Mouse (Mus musculus) erythroid progenitor cell, adult 5-6 weeks (primary cell): Measurements from ENCODE around the gene Polr3h. TPM values are rescaled to one million over a fixed set of nuclear protein-coding genes. Genes with fewer than 3 reads are reported as not detected.

ENCODE experiments used
- ATAC-seq: replicated peaks from 2 replicates; pipeline ENCODE4 v1.8.0; 2016; ENCODE audit warnings: moderate number of reproducible peaks, mild to moderate bottlenecking, moderate TSS enrichment, inconsistent platforms; ENCODE audit not compliant: poor library complexity, low FRiP score, severe bottlenecking
- total RNA-seq, 2 experiments: library from RNA; stranded (forward) in 1 of 2; stranded (reverse) in 1 of 2; fragments of 150-400 nt in 1 of 2; fragments of 186-747, 209-891 nt in 1 of 2; gene quantifications; 2 replicates each; pipeline versions ENCODE4 v1.2.3 to v1.2.4; 2015 to 2017; ENCODE audit warnings: low replicate concordance in 2 of 2

The Polr3h gene
- total RNA-seq, 2 experiments from 2014 or later: 6.0 to 6.7 TPM

DNA sequence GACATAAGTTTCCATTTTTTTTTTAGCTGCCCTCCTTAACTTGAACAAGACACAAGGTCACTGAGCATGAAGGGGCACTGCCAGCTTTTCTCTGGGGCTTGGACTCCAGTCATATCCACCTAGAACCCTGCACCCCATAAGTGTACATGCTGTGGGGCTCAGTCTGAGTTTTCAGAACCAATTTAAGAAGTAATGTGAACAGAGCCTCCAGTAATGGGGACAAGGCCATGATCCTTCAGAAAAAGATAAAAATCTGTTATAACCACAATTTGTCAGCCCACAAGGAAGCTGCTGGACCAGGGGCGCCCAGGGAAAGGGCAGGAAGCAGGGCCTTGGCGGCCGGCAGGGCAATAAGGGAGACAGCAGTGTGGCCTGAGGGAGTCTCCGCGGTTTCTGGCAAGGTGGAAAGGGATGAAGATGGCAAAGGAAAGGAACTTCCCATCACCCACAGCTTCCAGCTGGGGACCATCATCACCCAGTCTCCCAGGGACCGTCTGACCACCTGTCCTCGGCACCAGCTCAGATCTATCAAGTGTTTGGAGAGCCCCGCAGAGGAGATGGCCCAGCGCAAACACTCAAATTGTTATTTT lies 73.5 kb downstream of the Polr3h start:
- ATAC-seq: no peak

DNA sequence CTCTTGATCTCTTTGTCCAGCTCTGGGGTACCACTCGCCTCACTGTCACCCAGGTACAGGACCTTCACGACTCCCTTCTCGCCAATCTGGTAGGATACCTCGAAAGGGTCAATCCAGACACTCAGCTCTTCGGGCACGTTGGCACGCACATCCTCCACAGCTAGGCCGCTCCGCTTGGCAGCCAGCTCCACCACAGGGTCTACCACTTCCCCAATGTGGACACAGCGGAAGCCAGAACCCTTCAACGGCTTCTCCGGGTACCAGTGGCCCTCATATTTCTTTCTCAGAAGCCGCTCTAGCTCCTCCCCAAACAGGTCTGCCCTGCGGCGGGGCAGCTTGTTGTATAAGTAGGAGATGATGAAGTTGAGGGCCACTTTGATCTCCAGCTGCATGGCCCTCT lies 74.7 kb downstream of the Polr3h start:
- no peak for ATAC-seq

DNA sequence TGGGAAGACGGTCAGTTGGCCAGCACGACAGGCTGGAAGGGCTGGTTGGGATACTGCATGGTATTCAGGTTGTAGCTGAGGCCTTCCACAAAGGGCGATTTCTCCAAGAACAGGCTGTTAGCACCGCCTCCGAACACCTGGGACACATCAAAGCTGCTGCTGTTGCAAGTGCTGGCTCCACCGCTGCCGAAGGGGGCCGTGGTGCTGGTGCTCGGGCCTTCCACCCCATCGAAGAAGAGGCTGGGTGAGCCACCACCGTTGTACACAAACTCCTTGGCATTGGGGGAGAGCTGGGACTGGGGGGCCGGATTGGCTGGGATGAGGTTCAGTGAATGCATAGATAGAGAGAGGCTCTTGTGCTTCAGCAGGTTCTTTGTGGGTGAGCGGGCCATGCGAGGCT lies 75.3 kb downstream of the Polr3h start:
- no peak for ATAC-seq

DNA sequence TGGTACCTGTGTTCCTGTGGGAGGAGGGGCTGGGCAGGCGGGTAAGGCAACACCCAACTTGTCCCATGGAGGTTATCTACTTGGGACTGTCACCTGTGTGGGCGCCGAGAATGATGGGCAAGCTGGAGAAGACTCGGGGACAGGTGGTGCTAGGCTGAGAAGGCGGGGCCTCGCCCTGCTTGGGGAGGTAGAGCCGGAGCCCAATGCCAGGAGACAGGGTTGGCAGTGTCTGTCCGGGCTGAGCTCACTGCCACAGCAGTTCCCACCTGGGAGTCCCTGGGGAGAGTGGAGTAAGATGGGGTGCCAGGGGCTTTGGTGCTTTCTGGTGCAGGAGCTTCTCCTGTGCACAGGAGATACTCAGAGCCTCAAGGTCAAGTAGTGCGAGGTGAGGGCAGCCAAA lies 76.9 kb downstream of the Polr3h start:
- ATAC-seq: no peak

DNA sequence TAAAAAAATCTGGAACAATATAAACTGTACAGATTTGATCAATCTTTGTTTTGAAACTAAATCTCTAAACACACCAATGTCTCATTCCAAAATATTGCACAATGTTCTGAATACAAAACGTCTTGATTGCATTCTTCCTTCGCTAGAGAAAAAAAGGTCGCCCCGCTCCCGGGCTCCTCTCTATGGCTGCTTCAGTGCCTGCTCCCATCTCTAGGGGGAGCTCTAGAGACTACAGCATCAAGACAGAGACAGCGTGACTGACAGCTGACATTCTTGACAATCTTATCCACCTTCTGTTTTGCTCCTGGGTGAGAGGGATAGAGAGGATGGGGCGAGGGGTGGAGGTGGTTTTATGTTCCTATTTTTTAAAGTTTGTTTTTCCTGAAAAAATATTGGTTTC lies 77.7 kb downstream of the Polr3h start:
- ATAC-seq: peak; percentile 84

DNA sequence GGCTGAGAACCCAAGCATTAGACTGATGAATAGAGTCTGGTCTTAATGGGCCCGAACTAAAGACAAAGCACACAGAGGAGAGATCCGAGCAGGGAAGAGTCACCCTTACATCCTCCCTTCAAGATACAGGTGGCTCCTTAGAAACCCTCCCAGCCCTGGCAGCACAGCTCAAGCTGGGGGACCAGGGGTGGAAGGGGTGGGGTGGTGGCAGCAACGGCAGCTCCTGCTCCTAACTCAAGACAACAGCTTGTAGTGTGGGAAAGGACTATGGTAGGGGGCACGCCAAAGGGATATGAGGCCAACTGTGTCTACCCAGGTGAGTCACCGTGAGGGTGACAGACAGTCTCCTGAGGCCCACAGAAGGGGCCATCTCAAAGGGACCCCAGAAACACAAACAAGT lies 78.2 kb downstream of the Polr3h start:
- no peak for ATAC-seq

DNA sequence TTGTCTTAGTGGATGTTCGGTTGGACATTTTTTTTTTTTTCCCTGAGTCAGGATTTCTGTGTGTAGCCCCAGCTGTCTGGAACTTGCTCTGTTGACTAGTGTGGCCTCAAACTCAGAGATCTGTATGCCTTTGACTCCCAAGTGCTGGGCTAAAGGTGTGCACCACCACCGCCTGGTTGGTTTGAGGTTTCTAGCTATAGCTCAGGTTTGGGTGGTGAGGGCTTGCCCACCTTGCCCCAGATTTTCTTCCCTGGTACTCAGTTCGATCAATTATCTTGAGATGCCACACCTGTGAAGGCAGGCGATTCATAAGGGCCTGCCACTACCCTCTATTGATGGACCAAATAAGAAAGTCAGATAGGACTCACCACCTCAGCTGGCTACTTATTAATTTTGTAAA lies 78.9 kb downstream of the Polr3h start:
- ATAC-seq: no peak

DNA sequence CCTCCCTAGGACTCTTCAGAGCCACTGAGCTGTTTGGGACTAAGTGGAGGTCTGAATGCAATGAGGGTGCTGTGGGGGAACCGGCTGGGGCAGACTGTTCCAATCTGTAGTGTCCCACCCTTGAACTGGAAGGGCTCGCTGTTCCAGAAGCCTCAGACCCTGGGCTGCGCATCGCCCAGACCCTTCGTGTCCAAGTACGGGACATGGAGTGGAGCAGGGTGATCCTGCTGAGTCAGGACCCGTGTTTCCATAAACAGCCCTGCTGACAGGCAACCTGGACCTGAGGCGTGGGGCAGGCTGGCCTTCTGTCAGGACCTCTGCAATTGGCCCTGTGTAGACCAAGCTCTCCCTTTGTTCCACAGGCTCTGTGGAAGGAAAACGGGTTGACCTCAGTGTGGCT lies 79.3 kb downstream of the Polr3h start:
- ATAC-seq: no peak

DNA sequence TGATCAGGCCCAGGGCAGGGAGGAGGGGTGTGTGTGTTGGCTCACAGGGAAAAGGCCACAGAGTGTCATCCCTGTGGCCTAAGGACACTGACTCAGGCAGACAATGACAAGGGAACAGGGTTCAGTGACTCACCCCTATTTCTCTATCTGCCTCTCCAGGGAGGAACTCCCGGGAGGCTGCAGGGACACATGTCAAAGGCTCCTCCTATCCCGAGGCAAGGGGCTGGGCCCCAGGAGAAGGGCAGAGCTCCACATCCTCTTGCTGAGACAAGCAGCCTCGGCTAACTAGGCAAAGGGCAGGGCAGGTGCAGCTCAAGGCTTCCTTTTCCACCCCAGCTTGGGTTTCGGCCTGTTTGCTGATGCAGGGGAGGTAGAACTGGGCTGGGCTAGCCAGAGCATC lies 80.3 kb downstream of the Polr3h start:
- no peak for ATAC-seq

DNA sequence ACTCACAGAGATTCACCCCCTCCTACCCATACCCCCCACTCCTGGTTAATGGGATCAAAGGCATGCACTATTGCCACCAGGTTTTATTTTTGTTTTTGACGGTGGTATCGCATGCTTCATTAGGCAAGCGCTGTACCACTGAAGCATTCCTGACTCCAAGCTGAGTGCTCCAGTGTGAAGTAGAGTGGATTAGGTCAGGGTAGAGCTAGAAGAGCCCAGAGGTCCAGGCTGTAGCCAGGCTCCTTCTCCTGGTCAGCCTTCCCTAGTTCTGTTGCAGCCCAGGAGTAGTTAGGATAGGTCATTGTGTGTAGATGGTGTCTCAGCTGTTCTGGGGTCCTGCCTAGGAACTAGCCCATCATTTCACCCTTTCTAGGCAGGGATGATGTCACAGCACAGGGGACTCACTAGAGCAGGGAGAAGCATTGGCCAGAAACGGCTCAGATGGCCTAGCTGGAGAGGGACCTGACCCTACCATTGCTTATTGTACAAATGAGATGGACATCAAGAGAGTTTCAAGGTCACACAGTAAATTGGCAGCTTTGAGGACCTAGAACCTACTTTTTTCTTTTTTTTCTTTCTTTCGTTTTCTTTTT lies 80.9 kb downstream of the Polr3h start:
- no peak for ATAC-seq

DNA sequence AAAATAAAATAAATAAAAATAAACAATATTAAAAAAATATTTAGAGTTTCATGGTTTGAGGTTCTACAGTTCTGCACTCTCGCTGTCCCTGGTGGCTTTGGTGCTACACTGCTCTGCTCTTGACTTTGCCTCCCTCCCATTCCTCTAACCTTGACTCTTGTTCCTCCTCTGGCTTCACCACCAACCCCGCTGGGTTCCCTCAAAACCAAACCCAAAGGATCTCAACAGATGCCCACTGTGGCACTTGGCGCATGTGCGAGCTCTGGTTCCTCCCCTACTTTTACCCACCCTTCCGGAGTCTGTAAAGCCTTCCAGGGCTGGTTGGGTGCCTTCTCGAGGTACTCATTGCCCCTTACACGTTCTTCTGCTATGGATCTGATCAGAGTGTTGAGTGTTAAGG lies 83.8 kb downstream of the Polr3h start:
- ATAC-seq: no peak

DNA sequence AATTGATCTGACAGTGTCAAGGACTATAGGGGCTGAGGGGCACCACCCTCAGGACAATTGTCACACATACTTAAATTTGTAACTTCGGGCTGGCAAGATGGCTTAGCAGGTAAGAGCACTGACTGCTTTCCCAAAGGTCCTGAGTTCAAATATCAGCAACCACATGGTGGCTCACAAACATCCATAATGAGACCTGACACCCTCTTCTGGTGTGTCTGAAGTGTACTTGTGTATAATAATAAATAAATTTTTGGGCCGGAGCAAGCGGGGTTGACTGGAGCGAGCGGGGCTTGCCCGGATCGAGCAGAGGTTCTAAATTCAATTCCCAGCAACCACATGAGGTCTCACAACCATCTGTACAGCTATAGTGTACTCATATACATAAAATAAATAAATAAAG lies 85.7 kb downstream of the Polr3h start:
- no peak for ATAC-seq

DNA sequence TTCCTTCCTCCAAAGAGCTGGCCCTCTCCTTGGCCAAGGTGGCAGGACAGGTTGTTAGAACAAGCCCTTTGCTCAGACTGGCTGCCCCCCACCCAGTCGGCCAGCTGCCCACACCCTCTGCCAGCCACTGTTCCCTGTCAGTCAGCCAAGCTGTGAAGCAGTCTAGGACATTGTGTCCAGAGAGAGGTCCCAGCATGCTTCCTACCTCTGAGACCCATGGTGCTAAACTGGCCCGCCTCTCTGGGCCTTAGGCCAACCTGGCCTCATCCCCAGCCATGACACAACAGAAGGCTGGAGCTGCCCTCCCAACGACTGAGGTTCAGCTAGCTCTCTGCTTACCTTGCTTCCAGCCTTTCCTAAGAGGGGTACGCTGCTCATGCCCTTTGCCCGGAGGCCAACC lies 86.4 kb downstream of the Polr3h start:
- ATAC-seq: peak; percentile 56; the same call in 1 of the 2 replicates

DNA sequence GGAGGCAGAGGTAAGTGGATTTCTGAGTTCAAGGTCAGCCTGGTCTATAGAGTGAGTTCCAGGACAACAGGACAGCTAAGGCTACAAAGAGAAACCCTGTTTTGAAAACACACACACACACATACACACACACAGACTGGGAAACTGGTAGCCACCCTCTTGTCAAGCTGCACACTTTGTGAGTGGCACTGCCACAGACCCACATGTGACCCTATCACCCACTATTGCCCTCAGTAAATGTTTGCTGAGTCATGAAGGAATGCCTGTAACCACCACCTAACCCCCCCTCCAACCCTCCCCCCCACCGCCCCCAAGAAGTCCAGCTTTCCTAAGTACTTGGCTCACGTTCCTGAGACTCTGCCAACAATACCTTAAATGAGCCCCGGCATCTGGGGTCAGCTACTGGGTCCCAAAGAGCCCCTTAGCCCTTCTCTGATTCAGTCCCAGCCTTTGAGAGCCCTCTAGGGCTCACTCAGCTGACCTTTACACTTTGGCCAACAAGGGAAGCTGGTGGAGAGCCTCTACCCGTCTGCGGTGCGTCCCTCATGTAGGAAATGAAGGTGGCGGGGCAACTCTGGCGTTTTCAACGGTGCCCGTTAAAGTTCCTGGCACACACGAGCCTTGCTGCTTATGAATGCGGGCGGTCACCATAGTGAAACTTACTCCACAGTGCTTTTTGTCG lies 87.3 kb downstream of the Polr3h start:
- no peak for ATAC-seq

Other genes starting within 250 kb of the Polr3h start
- not detected in 2 replicates for gene Chadl, start 229.0 kb downstream of the Polr3h start, total RNA-seq (2015; ENCODE audit: low replicate concordance)
- gene Chadl, start 229.0 kb downstream of the Polr3h start, total RNA-seq (2017; ENCODE audit: low replicate concordance): not detected in 2 replicates
- gene Zc3h7b, start 181.2 kb downstream of the Polr3h start, total RNA-seq (2015; ENCODE audit: low replicate concordance): 4.6 and 7.2 TPM in 2 replicates
- 1.8 and 3.6 TPM in 2 replicates for gene Zc3h7b, start 181.2 kb downstream of the Polr3h start, total RNA-seq (2017; ENCODE audit: low replicate concordance)
- 103 and 106 TPM in 2 replicates for gene Rangap1, start 180.7 kb downstream of the Polr3h start, total RNA-seq (2015; ENCODE audit: low replicate concordance)
- 162 and 182 TPM in 2 replicates for gene Rangap1, start 180.7 kb downstream of the Polr3h start, total RNA-seq (2017; ENCODE audit: low replicate concordance)
- 1.7 and 3.2 TPM in 2 replicates for gene Tef, start 123.8 kb downstream of the Polr3h start, total RNA-seq (2015; ENCODE audit: low replicate concordance)
- gene Tef, start 123.8 kb downstream of the Polr3h start, total RNA-seq (2017; ENCODE audit: low replicate concordance): 1.4 and 2.1 TPM in 2 replicates
- gene Tob2, start 67.4 kb downstream of the Polr3h start, total RNA-seq (2015; ENCODE audit: low replicate concordance): 9.7 and 10.5 TPM in 2 replicates
- gene Tob2, start 67.4 kb downstream of the Polr3h start, total RNA-seq (2017; ENCODE audit: low replicate concordance): 8.7 and 9.4 TPM in 2 replicates
- gene Phf5a, start 54.3 kb downstream of the Polr3h start, total RNA-seq (2015; ENCODE audit: low replicate concordance): 49.0 and 58.3 TPM in 2 replicates
- gene Phf5a, start 54.3 kb downstream of the Polr3h start, total RNA-seq (2017; ENCODE audit: low replicate concordance): 18.6 and 46.0 TPM in 2 replicates
- gene Aco2, start 53.9 kb downstream of the Polr3h start, total RNA-seq (2015; ENCODE audit: low replicate concordance): 44.4 and 51.5 TPM in 2 replicates
- gene Aco2, start 53.9 kb downstream of the Polr3h start, total RNA-seq (2017; ENCODE audit: low replicate concordance): 72.2 and 113 TPM in 2 replicates
- gene Csdc2, start 10.5 kb upstream of the Polr3h start, total RNA-seq (2015; ENCODE audit: low replicate concordance): not detected in 2 replicates
- gene Csdc2, start 10.5 kb upstream of the Polr3h start, total RNA-seq (2017; ENCODE audit: low replicate concordance): not detected in 2 replicates
- 17.6 and 18.0 TPM in 2 replicates for gene Pmm1, start 34.7 kb upstream of the Polr3h start, total RNA-seq (2015; ENCODE audit: low replicate concordance)
- 9.4 and 14.2 TPM in 2 replicates for gene Pmm1, start 34.7 kb upstream of the Polr3h start, total RNA-seq (2017; ENCODE audit: low replicate concordance)
- gene 1700029P11Rik, start 54.3 kb upstream of the Polr3h start, total RNA-seq (2015; ENCODE audit: low replicate concordance): not detected in 2 replicates
- not detected in 2 replicates for gene 1700029P11Rik, start 54.3 kb upstream of the Polr3h start, total RNA-seq (2017; ENCODE audit: low replicate concordance)
- 64.9 and 89.3 TPM in 2 replicates for gene Xrcc6, start 61.6 kb upstream of the Polr3h start, total RNA-seq (2015; ENCODE audit: low replicate concordance)
- 104 and 112 TPM in 2 replicates for gene Xrcc6, start 61.6 kb upstream of the Polr3h start, total RNA-seq (2017; ENCODE audit: low replicate concordance)
- 21.0 and 34.2 TPM in 2 replicates for gene Desi1, start 107.6 kb upstream of the Polr3h start, total RNA-seq (2015; ENCODE audit: low replicate concordance)
- gene Desi1, start 107.6 kb upstream of the Polr3h start, total RNA-seq (2017; ENCODE audit: low replicate concordance): 7.9 and 10.7 TPM in 2 replicates
- 62.7 and 97.3 TPM in 2 replicates for gene Snu13, start 121.4 kb upstream of the Polr3h start, total RNA-seq (2015; ENCODE audit: low replicate concordance)
- gene Snu13, start 121.4 kb upstream of the Polr3h start, total RNA-seq (2017; ENCODE audit: low replicate concordance): 46.7 and 52.1 TPM in 2 replicates
- gene 4930407I10Rik, start 132.9 kb upstream of the Polr3h start, total RNA-seq (2015; ENCODE audit: low replicate concordance): not detected in 2 replicates
- not detected in 2 replicates for gene 4930407I10Rik, start 132.9 kb upstream of the Polr3h start, total RNA-seq (2017; ENCODE audit: low replicate concordance)
- not detected in 2 replicates for gene Mei1, start 143.8 kb upstream of the Polr3h start, total RNA-seq (2015; ENCODE audit: low replicate concordance)
- not detected in 2 replicates for gene Mei1, start 143.8 kb upstream of the Polr3h start, total RNA-seq (2017; ENCODE audit: low replicate concordance)
- gene Ccdc134, start 201.7 kb upstream of the Polr3h start, total RNA-seq (2015; ENCODE audit: low replicate concordance): 2.9 and 12.6 TPM in 2 replicates
- gene Ccdc134, start 201.7 kb upstream of the Polr3h start, total RNA-seq (2017; ENCODE audit: low replicate concordance): 5.5 and 5.8 TPM in 2 replicates
- gene Srebf2, start 220.9 kb upstream of the Polr3h start, total RNA-seq (2015; ENCODE audit: low replicate concordance): 40.7 and 42.9 TPM in 2 replicates
- 36.2 and 43.0 TPM in 2 replicates for gene Srebf2, start 220.9 kb upstream of the Polr3h start, total RNA-seq (2017; ENCODE audit: low replicate concordance)